Mouse (Mus musculus) ES-E14 (cell line): ENCODE measurements around the gene Hprt. TPM values are rescaled to one million over a fixed set of nuclear protein-coding genes. Genes with fewer than 3 reads are reported as not detected.

ENCODE experiments used
- DNase-seq: peaks from one replicate; pipeline ENCODE4 v3.0.0-alpha.2; 2013; ENCODE audit warnings: low read depth, low spot score
- H3K27ac ChIP-seq: 2 replicates; pipeline ENCODE4 v1.5.1; 2012; ENCODE audit warnings: low read depth, mild to moderate bottlenecking, low read length, moderate library complexity, mixed read lengths; ENCODE audit not compliant: poor library complexity, insufficient read depth, severe bottlenecking
- H3K36me3 ChIP-seq: 2 replicates; pipeline ENCODE4 v1.6.1; 2012; ENCODE audit warnings: mild to moderate bottlenecking, low read length, moderate library complexity, mixed read lengths; ENCODE audit not compliant: control insufficient read depth, poor library complexity, insufficient read depth, severe bottlenecking
- H3K4me1 ChIP-seq, 2 experiments: fragments of 150-350 bp in 1 of 2; sonication (generic) in 1 of 2; 2 replicates each; pipeline ENCODE4 v1.6.1; 2012; ENCODE audit warnings: low read length in 2 of 2, mild to moderate bottlenecking in 1 of 2, mixed read lengths in 1 of 2; ENCODE audit not compliant: control insufficient read depth in 2 of 2, insufficient read depth in 2 of 2, poor library complexity in 1 of 2
- H3K4me3 ChIP-seq, 2 experiments: fragments of 150-350 bp in 1 of 2; sonication (generic) in 1 of 2; 2 replicates each; pipeline ENCODE4 v1.5.1; 2012; ENCODE audit warnings: low read length in 2 of 2, low read depth in 1 of 2, mild to moderate bottlenecking in 1 of 2, mixed read lengths in 1 of 2; ENCODE audit not compliant: insufficient read depth in 1 of 2, poor library complexity in 1 of 2, severe bottlenecking in 1 of 2
- H3K9ac ChIP-seq: 2 replicates; pipeline ENCODE4 v1.6.1; 2012; ENCODE audit warnings: low read depth, mild to moderate bottlenecking, low read length, mixed read lengths; ENCODE audit not compliant: poor library complexity, insufficient read depth, severe bottlenecking
- H3K9me3 ChIP-seq: fragments of 150-350 bp; sonication (generic); 2 replicates; pipeline ENCODE4 v1.6.1; 2012; ENCODE audit warnings: low read depth, mild to moderate bottlenecking, low read length; ENCODE audit not compliant: control insufficient read depth, insufficient read depth
- CHD2 ChIP-seq: IDR thresholded peaks from 2 replicates; pipeline ENCODE4 v1.6.1; 2014; ENCODE audit warnings: mild to moderate bottlenecking, low read depth, low read length, inconsistent platforms
- HCFC1 ChIP-seq: IDR thresholded peaks from 2 replicates; pipeline ENCODE4 v1.6.1; 2012; ENCODE audit warnings: low read length, inconsistent platforms, borderline replicate concordance; ENCODE audit not compliant: insufficient read depth
- MAFK ChIP-seq: IDR thresholded peaks from 2 replicates; pipeline ENCODE4 v1.6.1; 2014; ENCODE audit warnings: mild to moderate bottlenecking, low read depth, low read length, inconsistent platforms; ENCODE audit not compliant: insufficient read depth
- ZC3H11A ChIP-seq: IDR thresholded peaks from 2 replicates; pipeline ENCODE4 v1.6.1; 2012; ENCODE audit warnings: low read depth, mild to moderate bottlenecking, inconsistent platforms, low read length, borderline replicate concordance
- ZNF384 ChIP-seq: IDR thresholded peaks from 2 replicates; pipeline ENCODE4 v1.6.1; 2012; ENCODE audit warnings: low read depth, low read length, inconsistent platforms
- in situ Hi-C, 2 experiments: fragments of 600-800 bp; cut with MboI; formaldehyde crosslinking; loops; one replicate each; pipeline ENCODE4 v1.15.1; 2025; ENCODE audit warnings: low sequenced_read_pairs in 2 of 2, inconsistent platforms in 1 of 2; ENCODE audit not compliant: unreplicated experiment in 2 of 2
- total RNA-seq: library from RNA; depleted of rRNA; stranded (reverse); fragments of 300-350 nt; gene quantifications from 2 replicates; pipeline ENCODE4 v1.2.3, GENCODE M21; 2012

Hprt gene
- total RNA-seq, 1 experiment, result 1.6 TPM

GRCm38 (mm10) chrX:52965149-52965548, 22.8 kb upstream of the Hprt start:
- no peak for DNase-seq
- Histone ChIP-seq H3K9ac (no peak overlapping the region), H3K27ac (no peak overlapping the region), H3K9me3 (no peaks in the 10 kb centered on the region), H3K4me1 (no peaks in the 10 kb centered on the region), H3K4me3 (no peak overlapping the region), H3K36me3 (no peaks in the 10 kb centered on the region)
- in situ Hi-C loops, result no loop called here
- no peak for TF ChIP-seq HCFC1
- TF ChIP-seq ZC3H11A, result no peak
- no peak for TF ChIP-seq ZNF384
- no peak for TF ChIP-seq MAFK
- no peak for TF ChIP-seq CHD2

GRCm38 (mm10) chrX:52971211-52972006, 16.5 kb upstream of the Hprt start:
- Histone ChIP-seq H3K36me3 (no peaks in the 10 kb centered on the region), H3K4me1 (no peaks in the 10 kb centered on the region), H3K9me3 (no peaks in the 10 kb centered on the region), H3K9ac (no peak overlapping the region), H3K4me3 (no peak overlapping the region), H3K27ac (no peak overlapping the region)
- TF ChIP-seq MAFK (no peak), HCFC1 (no peak), CHD2 (no peak), ZNF384 (no peak), ZC3H11A (no peak)
- DNase-seq, result no peak
- in situ Hi-C loops, result no loop called here

- H3K4me3 ChIP-seq, result no peak overlapping the region
- TF ChIP-seq ZC3H11A (no peak), HCFC1 (no peak), MAFK (no peak)
- no peaks in the 10 kb centered on the region for H3K9me3 ChIP-seq
- in situ Hi-C loops, result no loop called here
- H3K4me1 ChIP-seq, result no peaks in the 10 kb centered on the region
- no peak overlapping the region for H3K9ac ChIP-seq
- H3K27ac ChIP-seq, result no peak overlapping the region
- DNase-seq, result no peak
- H3K36me3 ChIP-seq, result no peaks in the 10 kb centered on the region
Observed at GRCm38 (mm10) chrX:52972129-52972528, 15.8 kb upstream of the Hprt start.

- Histone ChIP-seq H3K9me3 (no peaks in the 10 kb centered on the region), H3K4me1 (no peaks in the 10 kb centered on the region), H3K4me3 (no peak overlapping the region), H3K36me3 (no peaks in the 10 kb centered on the region), H3K27ac (no peak overlapping the region), H3K9ac (no peak overlapping the region)
- in situ Hi-C loops, result no loop called here
- no peak for DNase-seq
- no peak for TF ChIP-seq ZNF384
- TF ChIP-seq CHD2, result no peak
- no peak for TF ChIP-seq HCFC1
- TF ChIP-seq ZC3H11A, result no peak
- no peak for TF ChIP-seq MAFK
Observed at GRCm38 (mm10) chrX:52972680-52973079, 15.3 kb upstream of the Hprt start.

GRCm38 (mm10) chrX:52978576-52978975, 9.4 kb upstream of the Hprt start:
- Histone ChIP-seq H3K4me3 (no peak overlapping the region), H3K36me3 (no peaks in the 10 kb centered on the region), H3K27ac (no peak overlapping the region), H3K4me1 (no peaks in the 10 kb centered on the region), H3K9ac (no peak overlapping the region), H3K9me3 (no peaks in the 10 kb centered on the region)
- in situ Hi-C loops, result no loop called here
- TF ChIP-seq ZC3H11A (no peak), CHD2 (no peak), MAFK (no peak)
- no peak for DNase-seq
